Mouse (Mus musculus): ENCODE measurements around the gene Cotl1.

Cotl1 gene

GRCm38 (mm10) chr8:119816219-119816618, 24.1 kb downstream of the Cotl1 start:
- DNase-seq: no peak

- peak; percentile 53 to 55 for DNase-seq
These were observed 27.5 kb downstream of the Cotl1 start for GRCm38 (mm10) chr8:119812650-119813431.

- peak in 1 of 2 experiments; percentile 44 for DNase-seq
These were observed 28.4 kb downstream of the Cotl1 start for GRCm38 (mm10) chr8:119811925-119812324.

- DNase-seq: no peak
These were observed 29.3 kb downstream of the Cotl1 start for GRCm38 (mm10) chr8:119810953-119811499.

GRCm38 (mm10) chr8:119810127-119810868, 30.0 kb downstream of the Cotl1 start:
- DNase-seq: no peak

- no peak for DNase-seq
These were observed 30.7 kb downstream of the Cotl1 start for GRCm38 (mm10) chr8:119809620-119810019.

GRCm38 (mm10) chr8:119807687-119808086, 32.7 kb downstream of the Cotl1 start:
- DNase-seq: no peak

GRCm38 (mm10) chr8:119806422-119807263, 33.7 kb downstream of the Cotl1 start:
- DNase-seq: no peak

- no peak for DNase-seq
These were observed 35.1 kb downstream of the Cotl1 start for GRCm38 (mm10) chr8:119805275-119805674.

GRCm38 (mm10) chr8:119802592-119802991, 37.8 kb downstream of the Cotl1 start:
- no peak for DNase-seq

- no peak for DNase-seq
These were observed 39.2 kb downstream of the Cotl1 start for GRCm38 (mm10) chr8:119801168-119801567.

GRCm38 (mm10) chr8:119798965-119799264, 41.4 kb downstream of the Cotl1 start:
- DNase-seq: no peak

- peak; percentile 73 for DNase-seq
These were observed 42.0 kb downstream of the Cotl1 start for GRCm38 (mm10) chr8:119798170-119798964.

GRCm38 (mm10) chr8:119795651-119796050, 44.7 kb downstream of the Cotl1 start:
- DNase-seq: peak; percentile 37 to 70

- no peak for DNase-seq
These were observed 45.7 kb downstream of the Cotl1 start for GRCm38 (mm10) chr8:119794689-119795088.

GRCm38 (mm10) chr8:119791804-119792704, 48.3 kb downstream of the Cotl1 start:
- peak; percentile 58 to 74 for DNase-seq

- DNase-seq: no peak
These were observed 50.8 kb downstream of the Cotl1 start for GRCm38 (mm10) chr8:119789581-119789980.

GRCm38 (mm10) chr8:119788607-119789381, 51.5 kb downstream of the Cotl1 start:
- DNase-seq: no peak

- no peak for DNase-seq
These were observed 53.0 kb downstream of the Cotl1 start for GRCm38 (mm10) chr8:119787341-119787740.

GRCm38 (mm10) chr8:119786871-119787270, 53.5 kb downstream of the Cotl1 start:
- no peak for DNase-seq

Measured in lung, adult 18-20 months (tissue).